Mouse (Mus musculus): Measurements from ENCODE around the gene Dhx8.

GRCm38 (mm10) chr11:101732518-101733440 lies at the start of gene Dhx8:
- no peak for TF ChIP-seq GATA1 (IDR thresholded peaks at IDR 0.05; ENCODE audit: borderline replicate concordance, low read length)
- peak; percentile 70; the same call in 1 of the 2 replicates for TF ChIP-seq FLI1 (IDR thresholded peaks at IDR 0.05; ENCODE audit: low read length)

All from megakaryocyte, embryonic 14.5 days (primary cell).